Mouse (Mus musculus): ENCODE data around the gene Fancd2.

Fancd2 gene

GRCm38 (mm10) chr6:113614152-113614551, 82.7 kb downstream of the Fancd2 start:
- no peak for DNase-seq

GRCm38 (mm10) chr6:113614997-113615396, 83.5 kb downstream of the Fancd2 start:
- DNase-seq = no peak

- DNase-seq = no peak
These were observed 84.0 kb downstream of the Fancd2 start for GRCm38 (mm10) chr6:113615489-113615888.

GRCm38 (mm10) chr6:113623386-113623785, 91.9 kb downstream of the Fancd2 start:
- no peak for DNase-seq

GRCm38 (mm10) chr6:113623941-113624751, 92.7 kb downstream of the Fancd2 start, which contains the start of gene Vhl:
Gene Vhl (plus strand): TSS chr6:113623959.
- DNase-seq = peak; percentile 99

GRCm38 (mm10) chr6:113624989-113625770, 93.7 kb downstream of the Fancd2 start:
- DNase-seq = peak; percentile 94

- peak; percentile 94 for DNase-seq
These were observed 98.8 kb downstream of the Fancd2 start for GRCm38 (mm10) chr6:113630322-113630721.

DNA sequence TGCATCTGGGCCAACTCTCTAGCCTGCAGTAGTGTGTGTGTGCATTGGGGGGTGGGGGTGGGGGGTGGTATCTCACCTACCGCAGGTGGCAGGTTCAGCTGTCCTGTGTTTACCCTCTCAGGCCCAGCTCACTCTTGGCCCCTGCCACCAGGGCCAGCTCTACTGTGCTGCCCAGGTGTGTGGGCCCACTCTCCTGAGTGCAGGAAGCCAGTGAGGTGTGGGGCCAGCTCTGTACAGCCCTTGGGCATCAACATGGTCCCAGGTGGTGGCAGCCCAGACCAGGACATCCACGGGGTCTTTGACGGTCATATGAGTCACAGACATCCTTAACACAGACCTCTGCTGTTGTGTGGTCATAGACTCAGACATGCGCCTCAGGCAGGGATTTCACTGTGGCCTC, 101.4 kb downstream of the Fancd2 start:
- DNase-seq = peak; percentile 87

DNA sequence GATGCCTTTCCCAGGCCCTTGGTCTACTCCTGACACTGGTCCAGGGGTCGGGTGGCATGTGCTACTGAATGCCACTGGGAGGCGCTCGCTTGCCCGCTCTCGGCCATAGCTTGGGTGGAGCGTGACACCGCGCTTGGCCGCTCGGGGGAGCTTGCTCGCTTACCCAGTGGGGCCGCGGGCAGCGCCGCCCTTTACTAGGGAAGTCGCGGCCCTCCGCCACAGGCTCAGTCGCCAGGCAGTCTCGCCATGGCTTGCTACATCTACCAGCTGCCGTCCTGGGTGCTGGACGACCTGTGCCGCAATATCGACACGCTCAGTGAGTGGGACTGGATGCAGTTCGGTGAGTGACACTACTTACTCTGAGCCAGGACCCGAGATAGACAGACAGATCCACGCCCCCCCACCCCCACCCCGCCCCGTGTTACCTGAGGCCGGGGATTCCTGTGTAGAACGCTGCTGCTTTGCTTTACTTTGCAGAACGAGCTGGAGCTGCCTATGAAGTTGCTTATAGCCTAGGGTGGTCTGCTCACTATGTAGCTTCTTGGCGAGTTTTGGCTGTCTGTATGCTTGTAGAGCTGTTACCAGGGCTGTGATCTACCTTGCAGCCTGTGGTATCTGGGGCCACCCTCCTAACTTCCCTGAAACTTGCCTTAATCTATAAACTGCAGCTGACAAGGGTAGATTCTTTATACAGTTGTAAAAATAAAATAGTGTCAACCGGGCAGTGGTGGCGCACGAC, 107.0 kb downstream of the Fancd2 start, which contains the start of gene Irak2:
Gene Irak2, plus strand, starts transcription at position 166 of the 739 bp plus-strand sequence.
- DNase-seq = peak; percentile 100

DNA sequence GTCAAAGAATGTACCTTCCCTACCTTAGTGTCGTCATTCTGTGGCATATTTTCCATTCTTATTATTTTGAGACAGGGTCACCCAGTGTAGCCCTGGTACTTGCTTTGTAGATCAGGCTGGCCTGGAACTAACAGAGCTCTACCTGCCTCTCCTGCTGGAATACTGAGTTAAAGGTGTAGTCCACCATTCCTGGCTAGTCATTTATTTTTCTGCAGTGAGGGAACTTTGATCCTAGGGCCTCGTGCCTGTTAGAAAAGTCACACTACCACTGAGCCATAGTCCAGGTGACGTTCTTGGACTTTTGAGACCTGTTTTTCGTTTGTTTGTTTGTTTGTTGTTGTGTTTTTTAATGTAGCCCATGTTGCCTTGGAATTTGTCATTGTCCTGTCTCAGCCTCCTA, 107.7 kb downstream of the Fancd2 start:
- peak; percentile 84 for DNase-seq

GRCm38 (mm10) chr6:113642605-113643004, 111.1 kb downstream of the Fancd2 start:
- DNase-seq = peak; percentile 93

DNA sequence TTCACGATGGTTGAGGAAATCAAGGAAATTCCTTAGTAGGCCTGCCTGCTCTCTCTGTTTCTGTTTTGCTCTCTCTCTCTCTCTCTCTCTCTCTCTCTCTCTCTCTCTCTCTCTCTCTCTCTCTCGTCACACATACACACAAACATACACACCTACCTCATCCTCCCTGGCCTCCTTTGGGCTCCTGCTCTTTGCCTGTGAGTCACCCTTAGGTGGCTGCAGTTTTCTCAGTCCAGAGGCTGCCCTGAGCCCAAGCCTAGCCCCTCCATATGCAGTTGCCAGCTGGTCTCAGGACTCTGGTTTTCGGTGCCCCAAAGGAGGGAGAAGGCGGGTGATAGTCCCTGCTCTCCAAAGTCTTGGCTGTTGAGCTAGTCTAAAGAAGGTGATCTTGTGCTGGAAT, 111.5 kb downstream of the Fancd2 start:
- DNase-seq = peak; percentile 90

GRCm38 (mm10) chr6:113643967-113644366, 112.5 kb downstream of the Fancd2 start:
- DNase-seq = no peak

DNA sequence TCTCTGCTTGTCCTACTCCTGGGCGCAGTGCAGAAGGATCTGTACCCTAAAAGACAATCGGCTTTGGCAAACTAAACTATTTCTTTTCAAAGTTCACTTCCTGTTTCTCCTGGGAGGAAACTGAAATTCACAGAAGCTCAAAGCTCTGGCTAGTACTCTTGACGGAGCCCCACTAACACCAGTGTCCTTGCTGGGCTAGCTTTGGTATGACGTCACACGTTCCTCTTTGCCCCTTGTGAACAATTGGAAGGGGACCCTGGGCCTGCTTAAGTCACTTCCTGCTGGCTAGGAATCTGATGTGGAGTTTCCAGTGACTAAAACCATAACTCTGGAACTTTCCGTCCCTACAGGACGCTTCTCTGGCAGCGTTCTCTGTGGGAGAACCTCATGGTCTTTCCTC, 113.3 kb downstream of the Fancd2 start:
- peak; percentile 99 for DNase-seq

Data from heart, adult 11 months (tissue).